Mouse (Mus musculus) layer of hippocampus, adult 9-11 months (tissue): ENCODE results near the gene Pigp.

ENCODE experiments used
- DNase-seq: peaks from one replicate; pipeline ENCODE4 v3.0.0; 2022

The Pigp gene

DNA sequence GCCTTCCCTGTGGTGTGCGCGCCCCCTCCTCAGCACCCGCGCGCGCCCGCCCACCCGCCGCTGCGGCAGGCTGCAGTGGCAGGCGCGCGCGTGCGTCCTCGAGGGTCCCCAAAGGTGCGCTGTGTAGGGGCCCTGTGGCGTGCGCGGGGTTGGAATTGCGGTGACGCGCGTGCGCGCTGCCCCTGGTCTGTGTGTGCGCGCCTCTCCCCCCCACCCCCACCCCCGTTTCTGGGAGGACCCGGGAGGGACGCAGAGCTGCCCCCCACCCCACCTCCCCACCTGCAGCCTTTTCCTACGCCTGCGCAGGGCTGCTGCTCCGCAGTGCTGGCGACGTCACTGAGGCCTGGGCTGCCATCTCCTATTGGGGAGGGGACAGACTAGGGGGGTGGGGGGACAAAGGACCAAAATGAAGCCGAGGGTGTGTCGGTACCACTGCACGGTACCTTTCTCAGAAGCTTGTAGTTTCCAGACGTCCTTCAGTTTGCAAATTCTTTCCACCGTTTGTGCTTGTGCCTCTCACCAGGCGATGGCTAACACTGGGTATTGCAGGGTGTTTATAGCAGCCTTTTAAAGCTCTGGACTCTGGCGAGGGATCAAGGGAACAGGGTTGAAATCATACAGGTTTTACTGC is at the start of gene Pigp:
Pigp (minus strand) TSS at position 542 of the 631 bp plus-strand sequence.
- peak; percentile 72 for DNase-seq

DNA sequence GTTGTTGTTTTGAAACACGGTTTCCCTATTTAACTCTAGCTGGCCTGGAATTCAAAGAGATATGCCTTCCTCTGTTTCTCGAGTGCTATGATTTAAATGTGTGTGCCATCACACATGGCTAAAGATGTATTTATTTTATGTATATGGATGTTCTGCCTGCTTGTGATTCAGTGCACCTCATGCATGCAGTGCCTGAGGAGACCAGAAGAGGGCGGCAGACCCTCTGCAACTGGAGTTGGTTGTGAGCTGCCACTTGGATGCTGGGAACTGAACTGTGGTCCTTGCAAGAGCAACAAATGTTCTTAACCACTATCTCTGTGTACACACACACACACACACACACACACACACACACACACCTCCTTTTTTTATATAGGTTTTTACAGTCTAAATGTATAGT is 48.9 kb upstream of the Pigp start:
- no peak for DNase-seq

DNA sequence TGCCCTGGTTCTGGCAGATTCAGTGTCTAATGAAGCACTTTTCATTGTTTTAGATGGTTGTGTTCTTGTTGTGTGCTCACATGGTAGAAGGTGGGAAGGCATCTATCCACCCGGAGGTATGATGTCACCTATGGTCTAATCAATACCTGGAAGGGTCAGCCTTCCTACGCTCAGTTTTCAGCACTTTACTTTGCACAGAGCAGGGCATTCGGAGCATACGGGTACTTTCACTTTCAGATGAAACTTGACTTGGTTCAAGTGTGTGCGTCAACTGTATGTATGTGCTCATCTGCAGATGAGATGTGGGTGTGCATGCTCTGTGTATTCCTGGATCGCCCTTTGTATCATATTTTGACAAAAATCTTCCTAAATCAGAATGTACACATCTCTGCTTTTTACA is 42.5 kb upstream of the Pigp start:
- no peak for DNase-seq

DNA sequence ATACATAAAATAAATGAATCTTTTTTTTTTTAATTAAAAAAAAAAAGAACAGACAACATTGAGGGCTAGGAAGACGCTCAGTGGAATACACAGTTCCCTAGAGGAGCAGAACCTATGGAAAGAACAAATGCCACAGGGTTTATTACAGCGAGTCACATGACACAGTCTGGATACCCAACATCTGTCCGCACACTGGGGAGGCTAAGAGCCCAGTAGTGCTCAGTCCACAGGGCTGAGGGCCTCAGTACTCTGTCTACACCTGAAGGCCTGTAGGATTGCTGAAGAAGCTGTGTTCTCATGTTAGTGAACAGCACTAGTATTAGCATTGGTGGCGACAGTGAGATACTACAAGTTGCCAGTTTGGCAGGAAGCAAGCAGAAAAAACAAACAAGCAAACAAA is 41.1 kb upstream of the Pigp start:
- no peak for DNase-seq

DNA sequence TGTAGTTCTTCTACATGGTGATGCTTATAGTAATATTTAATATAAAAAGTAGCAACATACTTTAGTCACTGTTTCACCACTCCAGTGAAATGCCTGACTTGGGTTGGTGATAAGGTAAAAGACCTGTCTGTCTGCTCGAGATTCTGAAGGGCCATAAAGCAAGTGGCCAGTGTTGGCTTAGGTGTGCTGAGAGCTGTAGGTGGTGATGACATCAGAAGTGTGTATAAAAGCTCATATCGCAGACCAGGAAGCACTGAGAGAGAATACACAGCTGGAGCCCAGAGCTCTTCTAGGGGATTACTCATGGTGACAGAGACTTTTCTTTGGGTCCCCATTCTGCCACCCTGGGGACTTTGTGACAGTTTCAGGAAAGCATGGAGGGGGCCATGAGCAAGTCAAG is 40.6 kb upstream of the Pigp start:
- DNase-seq: no peak

DNA sequence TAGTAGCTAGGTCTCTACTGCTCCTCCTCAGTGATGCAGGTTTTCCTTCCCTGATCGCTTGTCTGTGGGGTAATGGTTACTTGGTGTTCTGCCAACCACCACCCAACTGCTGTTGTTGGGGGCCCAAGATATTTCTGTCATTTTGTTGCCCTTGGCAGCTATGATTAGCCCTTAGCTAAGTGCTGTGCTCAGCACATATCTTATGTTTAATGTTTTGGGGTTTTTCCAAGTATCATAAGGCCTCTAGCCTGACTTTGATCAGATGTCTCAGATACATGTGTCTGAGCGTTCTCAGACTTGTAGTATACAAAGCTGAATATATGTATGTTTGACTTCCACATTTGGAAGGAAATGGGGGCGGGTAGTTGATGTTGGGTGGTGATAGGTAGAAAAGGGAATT is 39.6 kb upstream of the Pigp start:
- no peak for DNase-seq

DNA sequence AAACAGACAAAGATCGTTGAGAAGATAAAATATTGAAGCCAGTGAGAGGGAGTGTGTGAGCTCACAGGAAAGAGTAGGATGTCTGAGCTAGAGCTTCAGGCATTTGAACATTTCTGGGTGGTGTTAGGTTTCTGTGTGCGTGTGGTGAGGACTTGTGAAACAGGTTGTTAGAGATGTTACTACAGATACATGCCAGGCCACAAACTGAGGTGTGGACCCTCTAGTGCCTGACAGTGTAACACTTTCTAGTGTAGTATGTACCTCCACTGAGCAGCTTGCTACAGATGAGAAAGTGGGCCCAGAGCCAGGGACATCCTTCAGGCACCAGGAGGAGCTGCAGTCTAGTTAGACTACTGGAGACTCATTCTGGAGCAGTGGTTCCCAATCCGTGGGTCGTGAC is 30.5 kb upstream of the Pigp start:
- peak; percentile 17 for DNase-seq

DNA sequence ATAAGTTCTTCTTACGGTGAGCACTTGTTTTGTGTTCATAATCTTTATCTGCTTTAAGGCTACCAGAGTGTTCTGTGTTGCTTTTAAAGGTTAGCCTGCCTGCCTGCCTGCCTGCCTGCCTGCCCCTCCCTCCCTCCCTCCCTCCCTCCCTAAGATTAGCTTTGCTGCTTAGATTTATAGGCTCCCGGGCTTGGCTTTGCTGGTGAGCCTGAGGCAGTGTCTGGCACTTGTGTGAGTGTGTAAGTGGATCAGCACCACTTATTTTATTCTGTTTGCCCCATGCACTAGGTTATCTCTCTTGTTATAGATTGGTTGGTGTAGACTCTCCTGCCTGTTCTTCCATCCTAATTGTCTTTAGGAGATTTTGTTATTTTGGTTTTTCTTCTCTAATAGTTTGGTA is 30.0 kb upstream of the Pigp start:
- no peak for DNase-seq

DNA sequence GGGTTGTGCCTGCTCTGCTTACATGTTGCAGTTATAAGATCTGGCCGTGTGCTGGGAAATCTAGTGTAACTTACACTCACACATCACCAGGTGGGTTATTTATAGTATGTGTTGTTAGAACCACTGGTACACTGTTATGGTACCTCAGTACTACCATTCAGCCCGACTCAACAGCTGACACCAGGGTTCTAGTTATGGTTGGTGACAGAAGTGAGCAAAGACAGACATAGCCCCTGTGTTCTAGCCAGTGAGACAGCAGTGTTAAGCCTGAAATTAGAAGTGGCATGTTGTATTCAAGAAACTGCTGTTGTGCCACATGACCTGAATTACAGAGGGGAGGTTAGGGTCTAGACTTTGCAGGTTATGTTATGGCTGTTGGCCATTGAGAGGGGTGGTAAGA is 27.5 kb upstream of the Pigp start:
- DNase-seq: no peak

DNA sequence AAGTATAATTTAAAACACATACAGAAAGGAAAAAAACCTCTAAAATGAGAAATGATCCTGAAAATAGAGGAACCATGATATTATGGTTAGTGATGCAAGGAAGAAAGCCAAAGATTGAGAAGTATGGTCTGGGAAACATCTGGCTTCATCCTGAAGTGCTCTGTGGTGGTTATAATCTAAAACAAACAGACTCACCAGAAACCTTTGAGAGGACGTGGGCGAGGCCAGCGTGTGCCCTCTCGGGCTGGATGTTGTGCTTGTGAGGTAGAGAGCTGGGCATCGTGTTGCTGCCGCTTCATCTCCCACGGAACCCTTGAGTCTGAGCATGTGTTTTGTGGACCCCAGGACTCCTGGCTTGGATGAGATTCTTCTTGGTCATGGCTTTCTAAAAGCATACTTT is 25.0 kb upstream of the Pigp start:
- DNase-seq: no peak

DNA sequence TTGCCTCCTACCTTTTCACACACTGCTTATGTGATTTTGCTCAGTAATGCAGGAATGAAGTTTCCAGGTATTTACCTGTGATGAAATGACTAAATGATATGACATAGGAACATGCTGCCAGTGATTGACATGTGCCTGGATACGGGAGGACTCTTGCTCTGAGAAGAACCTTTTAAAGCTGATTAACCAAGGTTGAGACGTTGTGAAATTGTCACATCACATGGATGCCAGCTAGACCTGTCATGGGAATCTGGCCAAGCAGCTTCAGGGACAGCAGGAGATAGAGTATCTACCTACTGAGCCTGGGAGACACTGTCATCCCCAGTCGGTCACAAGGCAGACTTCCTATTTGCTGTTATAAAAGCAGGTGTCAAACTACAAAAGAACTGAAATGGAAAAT is 23.4 kb upstream of the Pigp start:
- no peak for DNase-seq

DNA sequence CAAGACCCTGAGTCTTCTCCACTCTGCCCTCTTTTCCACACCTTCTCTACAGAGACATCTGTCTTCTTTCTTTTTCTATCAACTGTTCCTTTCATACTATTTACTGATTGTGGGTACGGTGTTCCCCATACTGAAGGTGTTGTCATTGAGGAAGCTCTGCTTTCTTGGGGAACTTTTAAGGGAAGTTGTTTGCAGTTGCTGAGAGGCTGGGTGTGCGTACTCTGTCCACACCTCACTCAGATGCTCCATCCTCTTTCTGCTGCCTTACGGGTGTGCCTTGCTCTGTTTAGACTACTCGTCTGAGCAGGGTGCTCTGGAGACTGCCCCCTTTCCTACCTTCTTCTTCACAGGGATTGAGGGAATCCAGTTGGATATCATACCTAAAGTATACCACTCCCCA is 20.7 kb upstream of the Pigp start:
- DNase-seq: no peak

DNA sequence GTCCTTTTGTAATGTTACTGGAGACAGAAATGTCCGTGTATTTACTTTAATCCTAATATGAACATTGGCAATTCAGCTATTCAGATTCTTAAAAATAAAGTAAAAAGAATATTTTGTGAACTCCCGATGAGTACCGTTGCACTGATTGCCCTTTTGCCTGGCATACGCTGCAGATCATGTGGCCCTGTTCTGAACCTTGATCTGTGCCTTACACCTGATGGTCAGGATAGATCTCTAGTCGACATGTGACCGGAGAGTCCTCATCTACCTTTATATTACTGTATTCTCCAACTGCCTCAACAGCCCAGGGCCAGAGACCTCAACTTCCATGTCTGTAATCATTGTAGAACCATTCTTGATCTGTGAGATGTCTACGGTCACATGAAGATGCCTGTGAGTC is 16.0 kb upstream of the Pigp start:
- no peak for DNase-seq

DNA sequence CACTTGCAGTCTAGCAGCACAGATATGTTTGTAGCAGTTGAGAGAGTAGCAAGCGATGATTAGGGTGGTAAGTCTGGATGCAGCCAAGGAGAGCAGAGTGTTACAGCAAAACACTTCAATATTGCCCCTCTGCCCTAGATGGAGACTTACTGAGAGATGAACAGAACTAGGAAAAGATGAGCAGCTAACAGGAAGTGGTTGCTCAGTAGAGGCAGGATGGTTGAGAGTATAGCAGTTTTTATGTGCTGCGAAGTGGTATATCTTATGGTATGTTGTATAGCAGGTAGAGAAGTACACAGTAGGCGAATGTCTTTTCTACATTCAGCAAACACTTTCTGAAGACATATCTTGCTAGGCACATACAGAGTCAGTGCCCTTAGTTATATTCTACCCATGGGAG is 11.6 kb upstream of the Pigp start:
- DNase-seq: no peak

DNA sequence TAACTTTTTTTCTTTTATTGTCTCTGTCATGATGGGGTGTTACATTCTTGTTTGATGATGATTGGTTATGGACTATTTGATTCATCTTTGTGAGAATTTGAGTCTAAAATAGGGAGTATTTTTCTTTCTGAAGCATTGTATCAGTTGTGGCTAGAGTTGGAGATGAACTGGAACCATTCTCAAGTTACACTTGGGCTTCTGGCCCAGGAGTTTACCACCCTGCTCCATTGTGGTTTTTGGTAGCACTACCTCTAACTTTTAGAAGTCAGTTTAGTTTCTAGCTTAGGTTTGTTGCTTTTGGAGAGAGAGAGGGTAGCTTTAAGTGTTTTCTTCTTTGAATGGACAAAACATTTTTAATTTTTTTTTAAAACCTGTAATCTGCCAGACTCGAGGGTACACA is 7.7 kb upstream of the Pigp start:
- DNase-seq: no peak

DNA sequence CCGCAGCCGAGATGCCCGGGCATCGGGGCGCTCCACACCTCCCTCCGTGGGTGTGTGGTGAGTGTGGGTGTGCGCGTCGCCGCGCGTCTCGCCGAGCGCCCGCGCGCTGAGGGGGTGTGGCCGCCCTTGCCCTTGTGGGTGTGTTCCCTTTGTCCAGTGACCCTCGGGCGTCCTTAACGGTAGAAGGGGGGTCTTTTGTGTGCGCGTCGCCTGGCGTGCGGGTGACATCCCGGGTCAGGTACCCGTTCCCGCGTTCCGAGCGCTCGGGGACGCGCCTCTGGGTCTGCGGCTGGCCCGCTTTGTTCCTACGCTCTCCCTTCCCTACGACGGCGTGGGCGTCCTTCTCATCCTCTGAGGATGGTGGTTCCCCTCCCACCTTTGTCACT is 734 bp downstream of the Pigp start:
- DNase-seq: no peak

DNA sequence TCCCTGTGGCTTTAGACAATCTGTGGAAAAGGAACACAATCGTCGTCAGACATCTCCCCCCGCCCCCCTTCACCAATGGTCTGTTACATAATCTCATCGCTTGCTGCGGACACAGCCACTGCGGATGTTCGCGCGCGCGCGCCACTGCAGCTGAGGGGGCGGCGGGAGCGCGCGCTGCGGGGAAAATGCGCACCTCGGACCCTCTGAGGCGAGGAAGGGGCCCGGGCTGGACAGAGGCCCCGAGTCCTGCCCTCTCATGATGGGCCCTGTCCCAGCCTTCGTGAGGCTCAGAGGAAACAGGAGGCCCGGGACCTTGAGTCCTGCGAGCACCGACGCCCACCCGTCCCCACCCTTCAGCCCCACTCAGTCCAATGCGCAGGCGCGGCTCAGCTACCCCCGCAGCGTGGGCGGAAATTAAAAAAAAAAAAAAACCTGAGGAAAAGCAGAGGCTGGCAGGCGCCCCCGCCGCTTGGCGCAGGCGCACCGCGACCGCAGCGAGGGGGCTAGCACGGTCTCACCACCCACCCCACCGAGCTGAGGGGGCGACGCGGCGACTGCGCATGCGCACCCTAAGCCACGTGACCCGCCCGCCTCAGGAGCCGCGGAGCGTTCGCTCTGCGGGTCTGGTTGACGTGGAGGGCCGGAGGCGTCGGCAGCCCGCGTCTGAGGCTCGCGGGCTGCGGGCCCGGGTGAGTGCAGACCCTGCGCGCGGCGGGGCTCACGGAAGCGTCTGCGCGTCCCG is 1.3 kb downstream of the Pigp start, which contains the start of gene Ttc3:
Ttc3 (plus strand) TSS at position 446 of the 742 bp plus-strand sequence.
- DNase-seq: peak; percentile 96

DNA sequence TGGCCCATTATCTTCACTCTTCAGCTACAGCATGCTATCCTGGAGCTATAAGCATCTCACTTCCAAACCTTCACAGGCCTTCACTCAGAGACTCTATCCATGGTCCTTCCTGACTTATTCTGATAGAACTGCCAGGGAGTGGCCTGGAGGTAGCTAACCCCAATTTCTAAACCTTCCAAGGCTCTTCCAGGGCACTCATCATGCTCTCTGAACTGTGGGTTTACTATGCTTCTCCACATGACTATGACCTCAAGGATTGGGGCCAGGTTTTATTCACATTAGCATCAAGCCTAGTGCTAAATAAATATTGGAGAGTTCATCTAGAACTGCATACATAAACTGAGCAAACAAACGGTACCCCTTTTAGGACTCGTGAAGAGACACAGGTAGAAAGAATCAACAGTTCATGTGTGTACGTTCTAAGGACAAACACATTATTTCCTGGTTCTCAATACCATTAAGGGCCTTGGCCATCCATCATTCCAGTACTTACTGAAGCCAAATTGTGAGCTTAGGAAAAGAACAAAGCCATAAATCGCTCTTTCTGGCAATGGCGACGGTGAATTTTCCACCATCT is 2.0 kb downstream of the Pigp start:
- no peak for DNase-seq

DNA sequence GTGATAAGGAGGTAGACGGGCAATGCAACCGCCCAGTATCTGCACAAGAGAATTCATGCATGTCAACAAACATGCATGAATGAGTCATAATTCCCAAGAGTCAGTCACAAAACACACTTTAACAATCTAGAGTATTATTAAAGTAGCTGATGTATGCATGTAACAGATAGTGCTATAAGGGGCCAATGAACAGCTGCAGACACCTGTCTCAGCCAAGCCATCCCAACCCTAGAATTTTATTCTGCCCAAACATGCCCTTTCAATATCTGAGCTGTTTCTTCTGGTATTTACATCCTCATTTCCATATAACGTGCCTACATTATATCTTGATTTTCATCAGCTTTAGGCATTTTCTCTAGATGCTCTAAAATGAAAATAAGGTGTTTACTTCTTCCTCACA is 6.2 kb downstream of the Pigp start:
- DNase-seq: no peak

DNA sequence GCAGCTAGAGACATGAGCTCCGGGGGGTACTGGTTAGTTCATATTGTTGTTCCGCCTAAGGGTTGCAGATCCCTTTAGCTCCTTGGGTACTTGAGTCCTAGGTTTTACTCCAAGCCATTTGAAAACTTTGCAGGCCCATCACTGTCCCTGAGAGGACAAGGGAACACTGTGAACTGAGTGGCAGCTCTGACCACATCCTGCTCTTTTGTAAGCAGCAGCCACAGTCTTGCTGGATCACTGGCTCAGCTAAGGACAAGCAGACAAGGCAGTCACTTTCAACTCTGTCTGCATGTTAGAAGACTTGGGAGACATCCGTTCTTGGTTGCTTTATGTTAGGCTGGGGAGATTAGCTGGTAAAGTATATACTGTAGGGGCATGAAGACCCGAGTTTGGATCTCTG is 7.8 kb downstream of the Pigp start:
- DNase-seq: no peak

DNA sequence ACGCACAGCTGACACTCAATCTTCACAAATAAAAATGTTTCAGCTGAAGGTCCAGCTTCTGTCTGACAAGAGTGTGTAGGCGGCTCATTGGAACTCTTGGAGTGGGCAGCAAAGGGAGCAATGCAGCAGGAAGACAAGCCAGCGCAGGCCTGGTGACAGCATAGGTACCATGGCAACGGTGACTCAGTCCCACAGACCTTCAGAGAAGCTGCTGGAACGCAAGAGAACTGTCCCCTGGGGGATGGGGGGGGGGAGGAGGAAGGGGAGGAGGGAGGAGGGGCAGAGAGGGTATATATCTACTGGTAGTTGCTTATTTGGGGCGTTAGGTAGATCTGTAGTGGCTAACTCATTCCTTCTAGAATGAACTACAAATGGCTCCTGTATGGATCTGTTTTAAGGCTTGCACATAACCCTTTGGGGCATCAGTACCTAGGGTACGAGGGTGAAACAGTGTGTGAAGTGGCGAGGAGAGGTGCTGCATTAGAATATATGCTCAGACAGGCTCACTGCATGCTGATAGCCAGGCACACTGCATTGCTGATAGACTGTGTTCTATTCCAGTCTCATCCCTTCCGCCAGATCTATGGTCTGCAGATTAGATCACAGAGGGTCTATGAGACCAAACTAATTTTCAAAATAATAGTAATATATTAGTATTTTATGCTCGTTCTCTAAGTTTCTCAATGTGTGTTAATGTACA is 9.3 kb downstream of the Pigp start:
- peak; percentile 92 for DNase-seq

DNA sequence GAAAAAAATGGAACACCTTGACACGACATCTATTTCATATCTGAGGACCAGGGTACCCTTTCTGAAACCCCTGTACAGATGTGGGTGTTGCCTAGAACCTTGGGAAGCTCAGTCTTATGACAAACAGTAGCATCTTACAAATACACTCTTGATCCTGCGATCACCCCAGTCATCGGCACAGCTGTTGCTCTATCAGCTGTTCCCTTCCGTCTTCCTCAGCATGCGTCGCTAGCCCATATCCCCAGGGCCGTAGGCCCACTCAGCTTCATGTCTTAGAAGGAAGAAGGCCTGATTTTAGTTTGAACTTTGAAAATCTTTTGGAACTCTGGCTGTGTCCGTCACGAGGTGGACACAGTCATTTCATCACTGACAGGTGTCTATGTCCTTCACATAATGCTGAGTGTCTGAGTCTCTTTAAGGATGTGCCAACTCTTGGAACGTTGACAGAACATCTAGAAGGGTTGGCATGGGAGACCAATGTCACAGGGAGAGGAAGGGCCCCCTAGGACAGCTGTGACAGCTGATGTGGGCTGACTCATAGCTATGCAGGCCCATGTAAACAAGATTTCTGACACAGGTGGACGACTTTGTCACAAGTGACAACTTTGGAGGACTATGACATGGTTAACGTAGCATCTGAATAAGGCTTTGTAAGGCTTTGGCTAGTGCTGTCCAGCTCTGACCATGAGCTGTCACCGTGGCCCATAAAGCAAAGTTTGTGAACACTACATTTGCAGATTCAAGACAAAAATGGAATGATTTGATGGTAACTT is 10.9 kb downstream of the Pigp start:
- DNase-seq: no peak

DNA sequence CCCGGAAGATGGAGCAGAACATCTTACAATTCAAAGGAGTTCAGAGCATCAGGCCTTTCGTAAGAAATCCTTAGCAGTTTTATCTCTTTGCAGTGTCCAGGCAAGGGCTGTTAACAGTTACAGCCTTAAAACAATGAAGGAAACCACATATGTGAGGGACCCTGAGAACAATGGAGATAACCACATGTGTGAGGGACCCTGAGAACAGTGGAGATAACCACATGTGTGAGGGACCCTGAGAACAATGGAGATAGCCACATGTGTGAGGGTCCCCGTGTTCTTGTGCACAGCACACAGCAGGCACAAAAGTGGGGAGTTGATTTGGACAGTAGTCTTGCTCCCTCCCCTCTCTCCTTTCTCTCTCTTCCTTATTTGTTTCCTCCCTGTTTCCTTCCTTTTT is 13.6 kb downstream of the Pigp start:
- no peak for DNase-seq
